Mouse (Mus musculus): ENCODE results near the gene Atg9b.

Atg9b gene

GRCm38 (mm10) chr5:24347186-24347875 is 44.6 kb downstream of the Atg9b start:
- DNase-seq = peak; percentile 56

- DNase-seq = no peak
Measured at GRCm38 (mm10) chr5:24346313-24346712, 45.6 kb downstream of the Atg9b start.

GRCm38 (mm10) chr5:24344477-24345051 is 47.4 kb downstream of the Atg9b start:
- DNase-seq = peak; percentile 46

GRCm38 (mm10) chr5:24343977-24344436 is 47.9 kb downstream of the Atg9b start:
- no peak for DNase-seq

GRCm38 (mm10) chr5:24343379-24343778 is 48.6 kb downstream of the Atg9b start:
- no peak for DNase-seq

- no peak for DNase-seq
Measured at GRCm38 (mm10) chr5:24342966-24343365, 49.0 kb downstream of the Atg9b start.

- DNase-seq = no peak
Measured at GRCm38 (mm10) chr5:24342205-24342963, 49.6 kb downstream of the Atg9b start.

GRCm38 (mm10) chr5:24337821-24338220 is 54.1 kb downstream of the Atg9b start:
- no peak for DNase-seq

- DNase-seq = peak; percentile 42
Measured at GRCm38 (mm10) chr5:24337366-24337765, 54.6 kb downstream of the Atg9b start.

GRCm38 (mm10) chr5:24335888-24336511 is 55.9 kb downstream of the Atg9b start:
- peak; percentile 42 for DNase-seq

- DNase-seq = peak; percentile 52
Measured at GRCm38 (mm10) chr5:24334749-24335148, 57.2 kb downstream of the Atg9b start.
